Mouse (Mus musculus): ENCODE results near the gene Gm11361. TPM values are rescaled to one million over a fixed set of nuclear protein-coding genes. Genes with fewer than 3 reads are reported as not detected.

Gm11361 gene
- polyA plus RNA-seq, 1 experiment from 2014 or later: 2.0 TPM

Other genes with a start within 250 kb of the Gm11361 start
- not detected in 2 replicates for gene Prl4a1, start 241.3 kb upstream of the Gm11361 start, polyA plus RNA-seq (2014; fragmentation: Nextera tagmentation; extraction: Ambion mirVana)
- not detected in 2 replicates for gene Prl5a1, start 115.0 kb upstream of the Gm11361 start, polyA plus RNA-seq (2014; fragmentation: Nextera tagmentation; extraction: Ambion mirVana)